Mouse (Mus musculus): ENCODE measurements at regions not wholly inside any gene's neighbourhood (a gene's known extent, or its start where the extent isn't known, plus 50 kb on each side); places are given as distances from the start of the nearest gene placed in this dataset.

GRCm38 (mm10) chr16:93446206-93446605, 157.7 kb downstream of the Setd4 start:
- H3K9me3 ChIP-seq (replicated peaks) = peaks cover 6% of the 10 kb centered on the region; the same call in 1 of the 2 replicates
- no peaks in the 10 kb centered on the region for H3K36me3 ChIP-seq (replicated peaks)
- no peak for TF ChIP-seq GATA1 (IDR thresholded peaks at IDR 0.05; ENCODE audit: borderline replicate concordance, low read length)
- no peak for TF ChIP-seq CTCF (IDR thresholded peaks at IDR 0.05; ENCODE audit: low read depth, low read length)
- no peak for TF ChIP-seq POLR2AphosphoS5 (IDR thresholded peaks at IDR 0.05; ENCODE audit: insufficient replicate concordance, low read depth, low read length)
- no peak for TF ChIP-seq GATA2 (IDR thresholded peaks at IDR 0.05; ENCODE audit: borderline replicate concordance, low read depth, low read length)
- TF ChIP-seq TAL1 (conservative IDR thresholded peaks at IDR 0.05; ENCODE audit: low read depth, low read length) = no peak
- ATAC-seq (ENCODE audit: extremely low read depth, insufficient number of reproducible peaks, low FRiP score, poor library complexity, severe bottlenecking) = no peak
- DNase-seq (ENCODE audit: low spot score) = no peak
- peaks cover 34% of the 10 kb centered on the region for H3K27me3 ChIP-seq (ENCODE audit: insufficient read depth, low read length)
- H3K4me1 ChIP-seq (ENCODE audit: insufficient read depth, low read depth, low read length) = no peaks in the 10 kb centered on the region
- no peak overlapping the region for H3K4me3 ChIP-seq (ENCODE audit: low read depth, low read length)

DNA sequence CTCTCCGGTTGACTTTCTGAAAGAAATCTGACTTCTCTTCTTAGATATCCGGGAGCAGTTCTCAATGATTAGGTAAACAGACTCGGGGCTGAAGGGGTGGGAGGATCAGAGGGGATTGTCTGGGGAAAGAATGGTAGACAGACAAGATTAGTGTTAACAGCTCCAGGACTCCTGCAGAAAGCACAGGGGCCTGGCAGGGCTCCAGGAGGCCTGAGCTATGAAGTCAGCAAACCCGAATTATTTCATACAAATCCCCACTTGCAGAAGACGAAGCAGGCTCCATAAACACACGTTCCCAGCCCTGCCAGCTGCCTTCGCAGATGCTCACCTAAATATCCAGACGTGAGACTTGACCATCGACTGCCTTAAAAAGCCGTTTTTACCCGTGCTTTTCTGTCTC, 161.0 kb downstream of the Setd4 start:
- TF ChIP-seq TAL1 (conservative IDR thresholded peaks at IDR 0.05; ENCODE audit: low read depth, low read length) (no peak), CTCF (IDR thresholded peaks at IDR 0.05; ENCODE audit: low read depth, low read length) (no peak), POLR2AphosphoS5 (IDR thresholded peaks at IDR 0.05; ENCODE audit: insufficient replicate concordance, low read depth, low read length) (no peak), GATA1 (IDR thresholded peaks at IDR 0.05; ENCODE audit: borderline replicate concordance, low read length) (no peak), GATA2 (IDR thresholded peaks at IDR 0.05; ENCODE audit: borderline replicate concordance, low read depth, low read length) (no peak)
- no peaks in the 10 kb centered on the region for H3K4me1 ChIP-seq (ENCODE audit: insufficient read depth, low read depth, low read length)
- H3K4me3 ChIP-seq (ENCODE audit: low read depth, low read length) = no peak overlapping the region
- H3K27me3 ChIP-seq (ENCODE audit: insufficient read depth, low read length) = peaks cover 24% of the 10 kb centered on the region
- H3K9me3 ChIP-seq (replicated peaks) = peaks cover 6% of the 10 kb centered on the region; the same call in 1 of the 2 replicates
- H3K36me3 ChIP-seq (replicated peaks) = no peaks in the 10 kb centered on the region
- ATAC-seq (ENCODE audit: extremely low read depth, insufficient number of reproducible peaks, low FRiP score, poor library complexity, severe bottlenecking) = no peak
- DNase-seq (ENCODE audit: low spot score) = no peak

DNA sequence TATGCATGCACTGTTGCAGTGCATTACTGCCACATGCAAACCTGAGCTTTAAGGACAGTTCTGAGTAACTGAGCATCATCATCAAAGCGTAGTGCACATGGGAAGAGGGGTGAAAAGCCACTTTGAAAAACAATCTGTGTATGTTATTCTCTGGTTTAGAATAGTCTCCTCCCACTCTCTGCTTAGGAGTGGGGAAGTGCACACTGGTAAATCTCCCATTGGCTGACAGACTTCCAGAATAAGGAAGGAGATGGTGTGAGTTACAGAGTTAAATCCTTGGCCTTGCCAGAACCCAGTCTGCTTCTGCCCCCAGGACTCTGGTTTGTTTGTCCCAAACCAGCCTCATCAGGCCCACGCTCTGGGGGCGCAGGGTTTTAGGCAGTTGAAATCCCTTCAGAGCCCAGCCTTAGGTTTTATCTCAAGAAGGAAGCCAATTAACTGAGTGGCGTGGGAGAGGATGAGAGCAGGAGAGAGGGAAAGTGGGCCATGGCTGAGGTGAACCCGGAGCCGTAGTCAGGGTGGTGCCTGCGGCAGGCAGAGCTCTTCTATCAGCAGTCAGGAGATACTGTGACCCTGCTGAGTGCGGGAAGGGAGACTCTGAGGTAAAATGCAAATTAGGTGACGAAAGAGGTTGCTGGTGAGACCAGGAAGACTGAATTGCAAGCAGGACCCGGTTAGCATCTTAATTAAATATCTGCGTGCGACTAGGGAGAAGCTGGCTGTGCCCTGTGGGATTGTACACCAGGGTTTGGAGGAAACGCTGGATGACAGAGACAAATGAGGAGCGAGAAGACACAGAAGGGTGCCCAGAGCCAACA, 166.0 kb downstream of the Setd4 start:
- TF ChIP-seq TAL1 (conservative IDR thresholded peaks at IDR 0.05; ENCODE audit: low read depth, low read length) (no peak), POLR2AphosphoS5 (IDR thresholded peaks at IDR 0.05; ENCODE audit: insufficient replicate concordance, low read depth, low read length) (no peak), GATA2 (IDR thresholded peaks at IDR 0.05; ENCODE audit: borderline replicate concordance, low read depth, low read length) (no peak), GATA1 (IDR thresholded peaks at IDR 0.05; ENCODE audit: borderline replicate concordance, low read length) (no peak), CTCF (IDR thresholded peaks at IDR 0.05; ENCODE audit: low read depth, low read length) (no peak)
- DNase-seq (ENCODE audit: low spot score) (no peak), ATAC-seq (ENCODE audit: extremely low read depth, insufficient number of reproducible peaks, low FRiP score, poor library complexity, severe bottlenecking) (no peak)
- Histone ChIP-seq H3K9me3 (replicated peaks) (no peaks in the 10 kb centered on the region), H3K27me3 (ENCODE audit: insufficient read depth, low read length) (peaks cover 17% of the 10 kb centered on the region), H3K4me1 (ENCODE audit: insufficient read depth, low read depth, low read length) (no peaks in the 10 kb centered on the region), H3K36me3 (replicated peaks) (no peaks in the 10 kb centered on the region), H3K4me3 (ENCODE audit: low read depth, low read length) (no peak overlapping the region)

- Histone ChIP-seq H3K4me3 (ENCODE audit: low read depth, low read length) (no peak overlapping the region), H3K4me1 (ENCODE audit: insufficient read depth, low read depth, low read length) (no peaks in the 10 kb centered on the region), H3K9me3 (replicated peaks) (no peaks in the 10 kb centered on the region), H3K36me3 (replicated peaks) (no peaks in the 10 kb centered on the region), H3K27me3 (ENCODE audit: insufficient read depth, low read length) (peaks cover 14% of the 10 kb centered on the region)
- no peak for ATAC-seq (ENCODE audit: extremely low read depth, insufficient number of reproducible peaks, low FRiP score, poor library complexity, severe bottlenecking)
- DNase-seq (ENCODE audit: low spot score) = no peak
- TF ChIP-seq POLR2AphosphoS5 (IDR thresholded peaks at IDR 0.05; ENCODE audit: insufficient replicate concordance, low read depth, low read length) (no peak), GATA2 (IDR thresholded peaks at IDR 0.05; ENCODE audit: borderline replicate concordance, low read depth, low read length) (no peak), TAL1 (conservative IDR thresholded peaks at IDR 0.05; ENCODE audit: low read depth, low read length) (no peak), GATA1 (IDR thresholded peaks at IDR 0.05; ENCODE audit: borderline replicate concordance, low read length) (no peak), CTCF (IDR thresholded peaks at IDR 0.05; ENCODE audit: low read depth, low read length) (no peak)
Observed at GRCm38 (mm10) chr16:93436732-93437131, 167.1 kb downstream of the Setd4 start.

DNA sequence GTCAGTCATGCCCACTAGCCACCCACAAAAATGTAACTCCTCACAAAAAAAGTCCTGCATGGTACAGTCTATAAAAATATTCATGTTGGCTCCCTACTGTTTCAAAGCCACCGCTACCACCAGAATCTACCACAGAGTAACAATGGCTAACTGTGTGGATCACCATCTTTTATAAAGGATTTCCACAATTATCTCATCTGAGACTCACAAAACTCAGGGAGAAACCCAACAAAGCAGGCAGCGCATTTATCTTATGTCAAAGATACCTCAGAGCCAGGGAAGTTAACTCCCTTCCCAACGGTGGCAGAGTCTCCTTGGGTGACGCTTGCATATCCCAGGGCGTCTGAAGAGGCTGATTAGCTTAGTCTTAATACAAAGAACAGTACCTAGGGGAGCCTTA, 172.5 kb downstream of the Setd4 start:
- no peaks in the 10 kb centered on the region for H3K4me1 ChIP-seq (ENCODE audit: insufficient read depth, low read depth, low read length)
- H3K36me3 ChIP-seq (replicated peaks) = no peaks in the 10 kb centered on the region
- no peak for ATAC-seq (ENCODE audit: extremely low read depth, insufficient number of reproducible peaks, low FRiP score, poor library complexity, severe bottlenecking)
- TF ChIP-seq GATA2 (IDR thresholded peaks at IDR 0.05; ENCODE audit: borderline replicate concordance, low read depth, low read length) = no peak
- TF ChIP-seq POLR2AphosphoS5 (IDR thresholded peaks at IDR 0.05; ENCODE audit: insufficient replicate concordance, low read depth, low read length) = no peak
- TF ChIP-seq TAL1 (conservative IDR thresholded peaks at IDR 0.05; ENCODE audit: low read depth, low read length) = no peak
- TF ChIP-seq CTCF (IDR thresholded peaks at IDR 0.05; ENCODE audit: low read depth, low read length) = no peak
- no peak for TF ChIP-seq GATA1 (IDR thresholded peaks at IDR 0.05; ENCODE audit: borderline replicate concordance, low read length)
- no peaks in the 10 kb centered on the region for H3K9me3 ChIP-seq (replicated peaks)
- DNase-seq (ENCODE audit: low spot score) = no peak
- H3K27me3 ChIP-seq (ENCODE audit: insufficient read depth, low read length) = peaks cover 14% of the 10 kb centered on the region
- H3K4me3 ChIP-seq (ENCODE audit: low read depth, low read length) = no peak overlapping the region

GRCm38 (mm10) chr16:93429324-93429781, 174.5 kb downstream of the Setd4 start:
- H3K27me3 ChIP-seq (ENCODE audit: insufficient read depth, low read length) = peaks cover 14% of the 10 kb centered on the region
- ATAC-seq (ENCODE audit: extremely low read depth, insufficient number of reproducible peaks, low FRiP score, poor library complexity, severe bottlenecking) (no peak), DNase-seq (ENCODE audit: low spot score) (no peak)
- no peak overlapping the region for H3K4me3 ChIP-seq (ENCODE audit: low read depth, low read length)
- TF ChIP-seq TAL1 (conservative IDR thresholded peaks at IDR 0.05; ENCODE audit: low read depth, low read length) (no peak), CTCF (IDR thresholded peaks at IDR 0.05; ENCODE audit: low read depth, low read length) (no peak), GATA1 (IDR thresholded peaks at IDR 0.05; ENCODE audit: borderline replicate concordance, low read length) (no peak), GATA2 (IDR thresholded peaks at IDR 0.05; ENCODE audit: borderline replicate concordance, low read depth, low read length) (no peak), POLR2AphosphoS5 (IDR thresholded peaks at IDR 0.05; ENCODE audit: insufficient replicate concordance, low read depth, low read length) (no peak)
- no peaks in the 10 kb centered on the region for H3K36me3 ChIP-seq (replicated peaks)
- no peaks in the 10 kb centered on the region for H3K9me3 ChIP-seq (replicated peaks)
- no peaks in the 10 kb centered on the region for H3K4me1 ChIP-seq (ENCODE audit: insufficient read depth, low read depth, low read length)
